8 mouse cellular contexts compared by ENCODE assay signal in genomic region chr8:120539381-120539774, GRCm38 (mm10). TPM values are rescaled to one million over a fixed set of nuclear protein-coding genes. Genes with fewer than 3 reads are reported as not detected.
DNase-seq lines count a peak whose midpoint lies in the region; ATAC-seq lines count a peak whose summit lies in the region.

No protein-coding gene starts in this region.

- H3K9ac ChIP-seq in embryonic facial prominence, embryonic 14.5 days (ENCODE audit: low read depth, low read length), result no peak overlapping the region
- peak overlapping the region; percentile 15 for H3K9ac ChIP-seq in hindbrain, embryonic 16.5 days (ENCODE audit: low read depth, low read length)

- no peaks in the 10 kb centered on the region for H3K9me3 ChIP-seq in embryonic facial prominence, embryonic 14.5 days (ENCODE audit: control insufficient read depth, low read length)
- no peaks in the 10 kb centered on the region for H3K9me3 ChIP-seq in hindbrain, embryonic 16.5 days (ENCODE audit: control insufficient read depth, low read length)

- H3K27me3 ChIP-seq in embryonic facial prominence, embryonic 14.5 days (replicated peaks; ENCODE audit: control insufficient read depth, insufficient read depth, low read length), result no peaks in the 10 kb centered on the region; the same call in 1 of the 2 replicates
- H3K27me3 ChIP-seq in hindbrain, embryonic 16.5 days (replicated peaks; ENCODE audit: control insufficient read depth, insufficient read depth, low read length), result no peaks in the 10 kb centered on the region
- no peaks in the 10 kb centered on the region for H3K27me3 ChIP-seq in splenic B cell, adult 2 months (ENCODE audit: control insufficient read depth, insufficient read depth, low read length, poor library complexity, severe bottlenecking)

- ATAC-seq in embryonic facial prominence, embryonic 14.5 days (ENCODE audit: low read depth), result no peak
- no peak for ATAC-seq in hindbrain, embryonic 16.5 days
- ATAC-seq in inflammation-experienced regulatory T-cells, adult 6 months, result no peak
- ATAC-seq in activated CD4-positive, CD25-positive, alpha-beta regulatory T cell, adult 4 months, result no peak

- DNase-seq in layer of hippocampus, adult 9-11 months, result peak; percentile 84
- no peak for DNase-seq in layer of hippocampus, adult 9-10 months (ENCODE audit: low spot score)
- no peak for DNase-seq in embryonic facial prominence, embryonic 14.5 days (ENCODE audit: low spot score)
- DNase-seq in lung, postnatal 36 days, result peak; percentile 63
- peak; percentile 59 for DNase-seq in splenic B cell, adult 2 months (ENCODE audit: low read depth, low spot score)

- peak overlapping the region; percentile 99 for H3K4me2 ChIP-seq in embryonic facial prominence, embryonic 14.5 days (ENCODE audit: low read depth, low read length)
- H3K4me2 ChIP-seq in hindbrain, embryonic 16.5 days (ENCODE audit: low read length), result peak overlapping the region; percentile 97

- peak overlapping the region; percentile 64 for H3K4me3 ChIP-seq in embryonic facial prominence, embryonic 14.5 days (ENCODE audit: low read depth, low read length)
- H3K4me3 ChIP-seq in hindbrain, embryonic 16.5 days (ENCODE audit: low read length), result no peak overlapping the region; the same call in 1 of the 2 replicates

- no peaks in the 10 kb centered on the region for H3K36me3 ChIP-seq in embryonic facial prominence, embryonic 14.5 days (ENCODE audit: control insufficient read depth, insufficient read depth, low read length)
- no peaks in the 10 kb centered on the region for H3K36me3 ChIP-seq in hindbrain, embryonic 16.5 days (ENCODE audit: control insufficient read depth, insufficient read depth, low read length)
- H3K36me3 ChIP-seq in splenic B cell, adult 2 months (ENCODE audit: control insufficient read depth, insufficient read depth, low read length, poor library complexity, severe bottlenecking), result no peaks in the 10 kb centered on the region

- 50% methylated on average over 6 of the region's 6 CpGs for WGBS in embryonic facial prominence, embryonic 14.5 days
- WGBS in hindbrain, embryonic 16.5 days, result 21% methylated on average over 6 of the region's 6 CpGs

- peak overlapping the region; percentile 86 for H3K27ac ChIP-seq in embryonic facial prominence, embryonic 14.5 days (replicated peaks; ENCODE audit: low read depth, low read length)
- H3K27ac ChIP-seq in hindbrain, embryonic 16.5 days (ENCODE audit: low read depth, low read length), result peak overlapping the region; percentile 94

- peaks cover 47% of the 10 kb centered on the region for H3K4me1 ChIP-seq in embryonic facial prominence, embryonic 14.5 days (ENCODE audit: control insufficient read depth, insufficient read depth, low read length)
- peaks cover 68% of the 10 kb centered on the region for H3K4me1 ChIP-seq in hindbrain, embryonic 16.5 days (ENCODE audit: control insufficient read depth, insufficient read depth, low read depth, low read length)

RNA-seq across cellular contexts. Expression of gene Gins2, which starts 49.7 kb away (rescaled TPM):
- 82.7 and 94.0 TPM in 2 replicates for polyA plus RNA-seq in embryonic facial prominence, embryonic 14.5 days (2014; fragmentation: Nextera tagmentation; extraction: Ambion mirVana)
- polyA plus RNA-seq in hindbrain, embryonic 16.5 days (2015; fragmentation: Nextera tagmentation; extraction: Ambion mirVana), result 20.6 and 22.0 TPM in 2 replicates
- polyA plus RNA-seq in inflammation-experienced regulatory T-cells, adult 6 months (2017; shearing (Covaris generic)), result 10 to 100 TPM in 2 of 3 experiments, 1 to 10 TPM in 1; 9.6 to 54.3 (median 13.6) TPM
- 10 to 100 TPM; 19.3 to 30.4 TPM for polyA plus RNA-seq in activated CD4-positive, CD25-positive, alpha-beta regulatory T cell, adult 4 months (2017; shearing (Covaris generic))

Comparison
In these comparisons a context has a peak if more than half of its experiments do, and no peak if none do; other contexts are left out.
1. DNase-seq: peak in layer of hippocampus, adult 9-11 months (single experiment), lung, postnatal 36 days (single experiment) and splenic B cell, adult 2 months (single experiment); none in layer of hippocampus, adult 9-10 months (single experiment) and embryonic facial prominence, embryonic 14.5 days (single experiment).